Mouse (Mus musculus): ENCODE results near the gene Shank1. TPM values are rescaled to one million over a fixed set of nuclear protein-coding genes. Genes with fewer than 3 reads are reported as not detected.

Gene Shank1
- total and polyA plus RNA-seq, 3 experiments: 0.12 to 3.9 TPM; not detected in 1

- H3K9me3 ChIP-seq (replicated peaks; ENCODE audit: insufficient read depth, low read length): no peaks in the 10 kb centered on the region
- H3K4me3 ChIP-seq (ENCODE audit: control insufficient read depth in 1 of 2, insufficient read depth in 1 of 2, low read depth in 2 of 2, low read length in 2 of 2): no peak overlapping the region
- H3K36me3 ChIP-seq (ENCODE audit: control insufficient read depth in 1 of 2, insufficient read depth in 2 of 2, low read length in 2 of 2): no peaks in the 10 kb centered on the region
- H3K9ac ChIP-seq (ENCODE audit: control insufficient read depth, low read depth, low read length, poor library complexity, severe bottlenecking): no peak overlapping the region
- no peaks in the 10 kb centered on the region for H3K4me1 ChIP-seq (ENCODE audit: control insufficient read depth in 1 of 2, insufficient read depth in 2 of 2, low read length in 2 of 2)
- no peak for TF ChIP-seq NELFE (IDR thresholded peaks at IDR 0.05; ENCODE audit: low read depth, low read length)
- TF ChIP-seq HCFC1 (IDR thresholded peaks at IDR 0.05; ENCODE audit: low read depth, low read length): no peak
- no peak for TF ChIP-seq CTCF (IDR thresholded peaks at IDR 0.05 in 2 of 3, conservative IDR thresholded peaks at IDR 0.05 in 1 of 3; ENCODE audit: control insufficient read depth in 1 of 3, insufficient read depth in 1 of 3, low read depth in 2 of 3, low read length in 3 of 3, poor library complexity in 1 of 3, severe bottlenecking in 1 of 3)
- no peak for TF ChIP-seq ZNF384 (IDR thresholded peaks at IDR 0.05; ENCODE audit: low read depth, low read length)
- TF ChIP-seq SMC3 (IDR thresholded peaks at IDR 0.05; ENCODE audit: low read depth, low read length): no peak
- no peak for TF ChIP-seq USF2 (IDR thresholded peaks at IDR 0.05; ENCODE audit: borderline replicate concordance in 1 of 2, insufficient read depth in 1 of 2, low read depth in 1 of 2, low read length in 2 of 2)
- TF ChIP-seq JUND (IDR thresholded peaks at IDR 0.05; ENCODE audit: low read depth, low read length): no peak
- no peak for TF ChIP-seq MEF2A (IDR thresholded peaks at IDR 0.05; ENCODE audit: extremely low read depth, insufficient replicate concordance, low read depth, low read length, poor library complexity, severe bottlenecking)
- no peak for TF ChIP-seq SIN3A (IDR thresholded peaks at IDR 0.05; ENCODE audit: low read length)
- no peak for TF ChIP-seq RAD21 (IDR thresholded peaks at IDR 0.05; ENCODE audit: low read depth, low read length)
- no peak for TF ChIP-seq POLR2AphosphoS5 (IDR thresholded peaks at IDR 0.05; ENCODE audit: borderline replicate concordance, low read depth, low read length)
- no peak for TF ChIP-seq MXI1 (IDR thresholded peaks at IDR 0.05; ENCODE audit: low read depth, low read length)
- no peak for TF ChIP-seq POLR2A (IDR thresholded peaks at IDR 0.05; ENCODE audit: control insufficient read depth in 1 of 2, insufficient read depth in 1 of 2, low read depth in 1 of 2, low read length in 2 of 2, poor library complexity in 1 of 2)
- DNase-seq (ENCODE audit: low read depth, low spot score): no peak
- no peak overlapping the region for H3K27ac ChIP-seq (ENCODE audit: control insufficient read depth, low read depth, low read length)
- no peaks in the 10 kb centered on the region for H3K79me2 ChIP-seq (ENCODE audit: control insufficient read depth, insufficient read depth, low read length, poor library complexity)
- H3K27me3 ChIP-seq (ENCODE audit: control insufficient read depth in 1 of 2, insufficient read depth in 2 of 2, low read length in 2 of 2): no peaks in the 10 kb centered on the region
Observed at GRCm38 (mm10) chr7:44322290-44322689, 12.2 kb downstream of the Shank1 start.

- H3K9me3 ChIP-seq (replicated peaks; ENCODE audit: insufficient read depth, low read length): no peaks in the 10 kb centered on the region
- no peaks in the 10 kb centered on the region for H3K79me2 ChIP-seq (ENCODE audit: control insufficient read depth, insufficient read depth, low read length, poor library complexity)
- no peak for DNase-seq (ENCODE audit: low read depth, low spot score)
- H3K27ac ChIP-seq (ENCODE audit: control insufficient read depth, low read depth, low read length): no peak overlapping the region
- no peak for TF ChIP-seq ZMIZ1 (IDR thresholded peaks at IDR 0.05; ENCODE audit: low read depth, low read length)
- no peak for TF ChIP-seq GABPA (IDR thresholded peaks at IDR 0.05; ENCODE audit: low read depth, low read length)
- TF ChIP-seq NRF1 (IDR thresholded peaks at IDR 0.05; ENCODE audit: insufficient read depth, low read depth, low read length, poor library complexity, severe bottlenecking): no peak
- TF ChIP-seq POLR2A (IDR thresholded peaks at IDR 0.05; ENCODE audit: control insufficient read depth in 1 of 2, insufficient read depth in 1 of 2, low read depth in 1 of 2, low read length in 2 of 2, poor library complexity in 1 of 2): no peak
- no peaks in the 10 kb centered on the region for H3K27me3 ChIP-seq (ENCODE audit: control insufficient read depth in 1 of 2, insufficient read depth in 2 of 2, low read length in 2 of 2)
- H3K4me3 ChIP-seq (ENCODE audit: control insufficient read depth in 1 of 2, insufficient read depth in 1 of 2, low read depth in 2 of 2, low read length in 2 of 2): no peak overlapping the region
- H3K4me1 ChIP-seq (ENCODE audit: control insufficient read depth in 1 of 2, insufficient read depth in 2 of 2, low read length in 2 of 2): no peaks in the 10 kb centered on the region
- no peak overlapping the region for H3K9ac ChIP-seq (ENCODE audit: control insufficient read depth, low read depth, low read length, poor library complexity, severe bottlenecking)
- H3K36me3 ChIP-seq (ENCODE audit: control insufficient read depth in 1 of 2, insufficient read depth in 2 of 2, low read length in 2 of 2): no peaks in the 10 kb centered on the region
Observed at GRCm38 (mm10) chr7:44326614-44327013, 16.6 kb downstream of the Shank1 start.
